Mouse (Mus musculus): ENCODE measurements at regions not wholly inside any gene's neighbourhood (a gene's known extent, or its start where the extent isn't known, plus 50 kb on each side); places are given as distances from the start of the nearest gene placed in this dataset.

GRCm38 (mm10) chrX:142490093-142490717 lies 99.9 kb upstream of the Acsl4 start:
- WGBS, result 46% methylated on average over 8 of the region's 8 CpGs
- Histone ChIP-seq H3K9me3 (replicated peaks; ENCODE audit: control insufficient read depth, low read length) (no peaks in the 10 kb centered on the region), H3K9ac (ENCODE audit: low read length) (no peak overlapping the region), H3K27ac (ENCODE audit: low read length) (no peak overlapping the region), H3K27me3 (ENCODE audit: control insufficient read depth, insufficient read depth, low read length) (0 out of 2 replicates have a peak, but pooled peaks cover 3% of the 10 kb centered on the region), H3K4me2 (ENCODE audit: low read depth, low read length) (no peak overlapping the region), H3K4me1 (ENCODE audit: control insufficient read depth, insufficient read depth, low read length) (no peaks in the 10 kb centered on the region), H3K4me3 (replicated peaks; ENCODE audit: low read length) (no peak overlapping the region), H3K36me3 (ENCODE audit: control insufficient read depth, insufficient read depth, low read length) (no peaks in the 10 kb centered on the region)
- peak; percentile 60 for ATAC-seq (ENCODE audit: insufficient read depth, low FRiP score)

DNA sequence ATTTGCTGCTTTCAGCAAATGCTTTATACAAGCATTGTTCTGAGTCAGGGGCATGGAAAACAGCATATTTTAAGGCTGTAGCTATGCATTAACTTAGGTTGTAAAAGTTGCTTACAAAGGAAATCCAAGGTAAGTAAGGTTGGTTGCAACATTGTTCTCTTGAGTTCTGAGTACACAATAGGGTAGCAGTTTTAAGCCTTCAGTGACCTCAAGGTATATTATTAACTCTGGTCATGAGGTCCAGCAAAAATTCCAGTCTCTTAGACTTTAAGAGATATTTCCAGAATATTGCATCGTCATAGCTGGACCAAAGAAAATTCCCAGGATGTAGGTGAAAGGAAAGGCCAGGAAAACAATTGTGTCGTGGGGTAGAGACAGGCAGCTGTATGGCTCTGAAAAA lies 110.8 kb upstream of the Acsl4 start:
- Histone ChIP-seq H3K4me1 (ENCODE audit: control insufficient read depth, insufficient read depth, low read length) (no peaks in the 10 kb centered on the region), H3K9ac (ENCODE audit: low read length) (no peak overlapping the region), H3K27me3 (ENCODE audit: control insufficient read depth, insufficient read depth, low read length) (peaks cover 4% of the 10 kb centered on the region; the same call in 1 of the 2 replicates), H3K9me3 (replicated peaks; ENCODE audit: control insufficient read depth, low read length) (no peaks in the 10 kb centered on the region), H3K27ac (ENCODE audit: low read length) (no peak overlapping the region), H3K36me3 (ENCODE audit: control insufficient read depth, insufficient read depth, low read length) (no peaks in the 10 kb centered on the region), H3K4me2 (ENCODE audit: low read depth, low read length) (no peak overlapping the region), H3K4me3 (replicated peaks; ENCODE audit: low read length) (no peak overlapping the region)
- 70% methylated on average over 2 of the region's 2 CpGs for WGBS
- ATAC-seq (ENCODE audit: insufficient read depth, low FRiP score), result no peak

DNA sequence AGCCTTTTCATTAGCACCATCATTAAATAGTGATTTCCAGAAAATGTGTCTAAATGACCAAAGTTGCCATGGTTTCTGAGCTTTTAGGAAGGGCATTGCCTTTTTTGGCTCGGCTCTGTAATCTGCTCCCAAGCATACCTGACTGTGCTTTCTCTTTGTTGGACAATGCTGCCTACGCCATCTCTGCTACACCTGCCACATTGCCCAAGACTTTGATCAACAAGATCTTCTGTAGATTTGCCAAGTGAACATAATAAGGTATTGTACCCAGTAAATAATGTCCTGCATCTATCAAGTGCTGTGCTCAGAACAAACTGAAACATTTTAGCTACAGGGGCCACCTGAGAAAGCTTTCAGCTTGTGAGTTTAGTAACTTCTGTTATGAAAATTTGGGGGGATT lies 114.6 kb upstream of the Acsl4 start:
- H3K27ac ChIP-seq (ENCODE audit: low read length), result no peak overlapping the region
- WGBS, result 71% methylated on average over 2 of the region's 2 CpGs
- no peak overlapping the region for H3K9ac ChIP-seq (ENCODE audit: low read length)
- no peaks in the 10 kb centered on the region for H3K9me3 ChIP-seq (replicated peaks; ENCODE audit: control insufficient read depth, low read length)
- H3K4me2 ChIP-seq (ENCODE audit: low read depth, low read length), result no peak overlapping the region
- ATAC-seq (ENCODE audit: insufficient read depth, low FRiP score), result no peak
- no peaks in the 10 kb centered on the region for H3K27me3 ChIP-seq (ENCODE audit: control insufficient read depth, insufficient read depth, low read length)
- H3K4me3 ChIP-seq (replicated peaks; ENCODE audit: low read length), result no peak overlapping the region
- no peaks in the 10 kb centered on the region for H3K4me1 ChIP-seq (ENCODE audit: control insufficient read depth, insufficient read depth, low read length)
- H3K36me3 ChIP-seq (ENCODE audit: control insufficient read depth, insufficient read depth, low read length), result no peaks in the 10 kb centered on the region

DNA sequence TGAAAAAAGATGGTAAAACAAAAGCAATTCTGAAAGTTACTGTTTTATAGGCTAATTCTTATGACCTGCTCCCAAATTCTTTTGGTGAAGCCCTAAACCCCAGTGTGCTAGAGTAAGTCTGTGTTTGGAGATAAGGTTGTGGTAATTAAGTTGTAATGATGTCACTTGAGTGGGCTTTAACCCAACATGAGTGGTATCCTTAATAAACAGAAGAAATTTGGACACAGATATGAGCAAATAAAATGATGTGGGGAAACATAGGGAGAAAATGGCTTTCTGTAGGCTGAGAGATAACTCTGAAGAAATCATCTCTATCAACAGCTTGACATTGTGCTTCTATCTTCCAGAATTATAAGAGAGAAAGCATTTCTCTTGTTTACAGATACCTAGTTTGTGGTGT lies 117.1 kb upstream of the Acsl4 start:
- H3K9me3 ChIP-seq (replicated peaks; ENCODE audit: control insufficient read depth, low read length), result no peaks in the 10 kb centered on the region
- H3K36me3 ChIP-seq (ENCODE audit: control insufficient read depth, insufficient read depth, low read length), result no peaks in the 10 kb centered on the region
- no peak overlapping the region for H3K4me3 ChIP-seq (replicated peaks; ENCODE audit: low read length)
- H3K9ac ChIP-seq (ENCODE audit: low read length), result no peak overlapping the region
- no peak overlapping the region for H3K27ac ChIP-seq (ENCODE audit: low read length)
- ATAC-seq (ENCODE audit: insufficient read depth, low FRiP score), result no peak
- no peaks in the 10 kb centered on the region for H3K27me3 ChIP-seq (ENCODE audit: control insufficient read depth, insufficient read depth, low read length)
- no peak overlapping the region for H3K4me2 ChIP-seq (ENCODE audit: low read depth, low read length)
- no peaks in the 10 kb centered on the region for H3K4me1 ChIP-seq (ENCODE audit: control insufficient read depth, insufficient read depth, low read length)

DNA sequence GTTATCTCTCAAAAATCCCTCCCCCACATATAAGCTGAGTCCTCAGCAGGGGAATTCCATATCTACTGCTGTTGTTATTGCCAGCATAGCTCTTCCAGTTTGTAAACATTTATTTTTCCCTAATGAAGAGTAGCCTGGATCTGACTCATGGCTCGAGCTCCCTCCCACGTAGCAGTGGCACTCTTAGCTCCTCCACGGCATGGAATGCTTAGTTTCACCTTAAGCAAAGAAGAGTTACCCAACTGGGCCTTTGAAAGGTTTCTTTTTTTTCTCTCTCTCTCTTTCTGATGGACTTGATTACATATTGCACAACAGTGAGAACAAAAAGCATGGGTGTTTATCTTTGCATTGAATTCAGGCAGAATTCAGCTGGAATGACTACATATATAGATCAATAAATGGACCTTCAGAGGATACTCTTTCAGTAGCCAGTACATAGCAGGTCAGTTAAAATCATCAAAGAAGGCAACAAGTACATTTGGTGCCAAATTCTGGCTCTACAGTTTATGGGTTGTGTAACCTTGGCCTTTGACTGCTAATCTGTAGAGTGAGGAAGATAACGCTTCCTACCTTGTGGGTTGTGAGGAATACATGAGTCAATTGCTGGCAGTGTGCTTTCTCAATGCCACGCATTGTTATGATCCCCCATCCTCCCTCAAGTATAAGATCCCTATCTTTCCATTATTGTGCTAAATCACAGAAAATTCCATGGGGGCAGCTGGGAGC lies 126.2 kb upstream of the Acsl4 start:
- no peaks in the 10 kb centered on the region for H3K27me3 ChIP-seq (ENCODE audit: control insufficient read depth, insufficient read depth, low read length)
- WGBS, result 75% methylated on average over 5 of the region's 5 CpGs
- H3K4me2 ChIP-seq (ENCODE audit: low read depth, low read length), result no peak overlapping the region
- no peak overlapping the region for H3K27ac ChIP-seq (ENCODE audit: low read length)
- no peaks in the 10 kb centered on the region for H3K9me3 ChIP-seq (replicated peaks; ENCODE audit: control insufficient read depth, low read length)
- no peak for ATAC-seq (ENCODE audit: insufficient read depth, low FRiP score)
- no peak overlapping the region for H3K9ac ChIP-seq (ENCODE audit: low read length)
- no peak overlapping the region for H3K4me3 ChIP-seq (replicated peaks; ENCODE audit: low read length)
- H3K4me1 ChIP-seq (ENCODE audit: control insufficient read depth, insufficient read depth, low read length), result no peaks in the 10 kb centered on the region
- no peaks in the 10 kb centered on the region for H3K36me3 ChIP-seq (ENCODE audit: control insufficient read depth, insufficient read depth, low read length)

DNA sequence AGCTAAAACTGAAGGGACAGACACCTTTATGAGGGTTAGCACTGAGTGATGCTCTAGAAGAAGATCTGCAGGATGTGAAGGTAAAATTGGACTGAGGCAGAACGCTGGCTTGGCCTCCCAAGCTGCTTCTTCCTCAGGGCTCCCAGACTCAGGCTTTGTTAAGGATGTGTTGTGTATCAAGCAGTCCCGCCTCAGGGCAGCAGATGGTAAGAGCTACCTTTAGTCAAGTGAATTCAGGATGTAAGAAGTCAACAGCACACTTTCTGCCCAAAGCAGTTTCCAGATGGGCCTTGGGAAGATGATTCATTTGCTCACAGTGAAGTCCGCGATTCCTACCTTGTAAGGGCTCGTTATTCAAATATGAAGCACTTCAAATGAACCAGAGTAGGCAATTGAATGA lies 126.9 kb upstream of the Acsl4 start:
- H3K4me2 ChIP-seq (ENCODE audit: low read depth, low read length), result no peak overlapping the region
- no peaks in the 10 kb centered on the region for H3K9me3 ChIP-seq (replicated peaks; ENCODE audit: control insufficient read depth, low read length)
- no peak overlapping the region for H3K4me3 ChIP-seq (replicated peaks; ENCODE audit: low read length)
- 86% methylated on average over 5 of the region's 5 CpGs for WGBS
- H3K4me1 ChIP-seq (ENCODE audit: control insufficient read depth, insufficient read depth, low read length), result no peaks in the 10 kb centered on the region
- H3K36me3 ChIP-seq (ENCODE audit: control insufficient read depth, insufficient read depth, low read length), result no peaks in the 10 kb centered on the region
- H3K27me3 ChIP-seq (ENCODE audit: control insufficient read depth, insufficient read depth, low read length), result no peaks in the 10 kb centered on the region
- ATAC-seq (ENCODE audit: insufficient read depth, low FRiP score), result no peak
- H3K9ac ChIP-seq (ENCODE audit: low read length), result no peak overlapping the region
- H3K27ac ChIP-seq (ENCODE audit: low read length), result no peak overlapping the region

GRCm38 (mm10) chrX:142521063-142521462 lies 130.7 kb upstream of the Acsl4 start:
- no peak for ATAC-seq (ENCODE audit: insufficient read depth, low FRiP score)
- Histone ChIP-seq H3K4me3 (replicated peaks; ENCODE audit: low read length) (no peak overlapping the region), H3K9me3 (replicated peaks; ENCODE audit: control insufficient read depth, low read length) (no peaks in the 10 kb centered on the region), H3K9ac (ENCODE audit: low read length) (no peak overlapping the region), H3K27me3 (ENCODE audit: control insufficient read depth, insufficient read depth, low read length) (no peaks in the 10 kb centered on the region), H3K4me1 (ENCODE audit: control insufficient read depth, insufficient read depth, low read length) (no peaks in the 10 kb centered on the region), H3K27ac (ENCODE audit: low read length) (no peak overlapping the region), H3K4me2 (ENCODE audit: low read depth, low read length) (no peak overlapping the region), H3K36me3 (ENCODE audit: control insufficient read depth, insufficient read depth, low read length) (no peaks in the 10 kb centered on the region)
- WGBS, result 75% methylated on average over 4 of the region's 4 CpGs

GRCm38 (mm10) chrX:142526953-142527352 lies 136.6 kb upstream of the Acsl4 start:
- WGBS, result 50% methylated on average over 1 of the region's 1 CpGs
- Histone ChIP-seq H3K36me3 (ENCODE audit: control insufficient read depth, insufficient read depth, low read length) (no peaks in the 10 kb centered on the region), H3K9ac (ENCODE audit: low read length) (no peak overlapping the region), H3K4me3 (replicated peaks; ENCODE audit: low read length) (no peak overlapping the region), H3K27ac (ENCODE audit: low read length) (no peak overlapping the region), H3K4me2 (ENCODE audit: low read depth, low read length) (no peak overlapping the region), H3K27me3 (ENCODE audit: control insufficient read depth, insufficient read depth, low read length) (no peaks in the 10 kb centered on the region), H3K4me1 (ENCODE audit: control insufficient read depth, insufficient read depth, low read length) (no peaks in the 10 kb centered on the region), H3K9me3 (replicated peaks; ENCODE audit: control insufficient read depth, low read length) (no peaks in the 10 kb centered on the region)
- no peak for ATAC-seq (ENCODE audit: insufficient read depth, low FRiP score)

GRCm38 (mm10) chrX:142529892-142530291 lies 139.6 kb upstream of the Acsl4 start:
- H3K27me3 ChIP-seq (ENCODE audit: control insufficient read depth, insufficient read depth, low read length), result peaks cover 3% of the 10 kb centered on the region; the same call in 1 of the 2 replicates
- no peak overlapping the region for H3K4me2 ChIP-seq (ENCODE audit: low read depth, low read length)
- H3K9me3 ChIP-seq (replicated peaks; ENCODE audit: control insufficient read depth, low read length), result no peaks in the 10 kb centered on the region
- H3K4me3 ChIP-seq (replicated peaks; ENCODE audit: low read length), result no peak overlapping the region
- H3K36me3 ChIP-seq (ENCODE audit: control insufficient read depth, insufficient read depth, low read length), result no peaks in the 10 kb centered on the region
- H3K27ac ChIP-seq (ENCODE audit: low read length), result no peak overlapping the region
- H3K9ac ChIP-seq (ENCODE audit: low read length), result no peak overlapping the region
- H3K4me1 ChIP-seq (ENCODE audit: control insufficient read depth, insufficient read depth, low read length), result no peaks in the 10 kb centered on the region
- 60% methylated on average over 7 of the region's 7 CpGs for WGBS
- no peak for ATAC-seq (ENCODE audit: insufficient read depth, low FRiP score)

Measured in stomach, embryonic 16.5 days (tissue).